Mouse (Mus musculus): Measurements from ENCODE around the gene Gucy2f. TPM values are rescaled to one million over a fixed set of nuclear protein-coding genes. Genes with fewer than 3 reads are reported as not detected.
"Not testable (repeated sequence)": the region's sequence is repeated elsewhere in the genome, so short reads cannot be mapped to it uniquely, and the experiment has no call there.

Gene Gucy2f
- not detected in 2 replicates for polyA plus RNA-seq (2012; rRNA removed)

- TF ChIP-seq CTCF (IDR thresholded peaks at IDR 0.05; ENCODE audit: insufficient read depth, low read length) (no peak), POLR2A (IDR thresholded peaks at IDR 0.05; ENCODE audit: borderline replicate concordance, extremely low read depth, low read depth, low read length) (no peak)
- no peak for DNase-seq
- Histone ChIP-seq H3K4me1 (ENCODE audit: control insufficient read depth, insufficient read depth, low read length) (no peaks in the 10 kb centered on the region), H3K4me3 (replicated peaks; ENCODE audit: extremely low read depth, low read depth, low read length) (no peak within 1 kb of the TSS)
- 47% methylated on average over 5 of the region's 5 CpGs for WGBS
These were observed at the start of gene Gucy2f for GRCm38 (mm10) chrX:142196831-142197230. Gene Gucy2f, minus strand, starts transcription at chrX:142196931.

- DNase-seq: no peak
- no peak for TF ChIP-seq CTCF (IDR thresholded peaks at IDR 0.05; ENCODE audit: insufficient read depth, low read length)
- no peak for TF ChIP-seq POLR2A (IDR thresholded peaks at IDR 0.05; ENCODE audit: borderline replicate concordance, extremely low read depth, low read depth, low read length)
- Histone ChIP-seq H3K4me1 (ENCODE audit: control insufficient read depth, insufficient read depth, low read length) (no peaks in the 10 kb centered on the region), H3K4me3 (replicated peaks; ENCODE audit: extremely low read depth, low read depth, low read length) (no peak overlapping the region)
- 71% methylated on average over 5 of the region's 5 CpGs for WGBS
These were observed 49.1 kb upstream of the Gucy2f start for GRCm38 (mm10) chrX:142245682-142246327.

GRCm38 (mm10) chrX:142237101-142237500 is 40.4 kb upstream of the Gucy2f start:
- WGBS: 36% methylated on average over 2 of the region's 2 CpGs
- TF ChIP-seq POLR2A (IDR thresholded peaks at IDR 0.05; ENCODE audit: borderline replicate concordance, extremely low read depth, low read depth, low read length) (no peak), CTCF (IDR thresholded peaks at IDR 0.05; ENCODE audit: insufficient read depth, low read length) (no peak)
- Histone ChIP-seq H3K4me1 (ENCODE audit: control insufficient read depth, insufficient read depth, low read length) (no peaks in the 10 kb centered on the region), H3K4me3 (replicated peaks; ENCODE audit: extremely low read depth, low read depth, low read length) (no peak overlapping the region)
- DNase-seq: no peak

- H3K4me3 ChIP-seq (replicated peaks; ENCODE audit: extremely low read depth, low read depth, low read length); H3K4me1 ChIP-seq (ENCODE audit: control insufficient read depth, insufficient read depth, low read length); DNase-seq: not testable (repeated sequence)
- WGBS: 96% methylated on average over 1 of the region's 1 CpGs
These were observed 39.4 kb upstream of the Gucy2f start for GRCm38 (mm10) chrX:142236146-142236545.

GRCm38 (mm10) chrX:142228769-142229158 is 32.0 kb upstream of the Gucy2f start:
- TF ChIP-seq POLR2A (IDR thresholded peaks at IDR 0.05; ENCODE audit: borderline replicate concordance, extremely low read depth, low read depth, low read length) (no peak), CTCF (IDR thresholded peaks at IDR 0.05; ENCODE audit: insufficient read depth, low read length) (no peak)
- Histone ChIP-seq H3K4me3 (replicated peaks; ENCODE audit: extremely low read depth, low read depth, low read length) (peak overlapping the region; percentile 52), H3K4me1 (ENCODE audit: control insufficient read depth, insufficient read depth, low read length) (no peaks in the 10 kb centered on the region)
- no peak for DNase-seq
- 42% methylated on average over 7 of the region's 7 CpGs for WGBS

- WGBS: 31% methylated on average over 33 of the region's 42 CpGs
- DNase-seq: peak; percentile 64
- Histone ChIP-seq H3K4me1 (ENCODE audit: control insufficient read depth, insufficient read depth, low read length) (no peaks in the 10 kb centered on the region), H3K4me3 (replicated peaks; ENCODE audit: extremely low read depth, low read depth, low read length) (peak overlapping the region; percentile 78)
- TF ChIP-seq POLR2A (IDR thresholded peaks at IDR 0.05; ENCODE audit: borderline replicate concordance, extremely low read depth, low read depth, low read length) (peak; percentile 16; the same call in 1 of the 2 replicates), CTCF (IDR thresholded peaks at IDR 0.05; ENCODE audit: insufficient read depth, low read length) (no peak)
These were observed 31.5 kb upstream of the Gucy2f start for GRCm38 (mm10) chrX:142228055-142228768.

- TF ChIP-seq POLR2A (IDR thresholded peaks at IDR 0.05; ENCODE audit: borderline replicate concordance, extremely low read depth, low read depth, low read length) (no peak), CTCF (IDR thresholded peaks at IDR 0.05; ENCODE audit: insufficient read depth, low read length) (no peak)
- peak; percentile 34 for DNase-seq
- WGBS: 32% methylated on average over 15 of the region's 15 CpGs
- Histone ChIP-seq H3K4me1 (ENCODE audit: control insufficient read depth, insufficient read depth, low read length) (no peaks in the 10 kb centered on the region), H3K4me3 (replicated peaks; ENCODE audit: extremely low read depth, low read depth, low read length) (peak overlapping the region; percentile 9)
These were observed 30.8 kb upstream of the Gucy2f start for GRCm38 (mm10) chrX:142227398-142228054.

GRCm38 (mm10) chrX:142226542-142226941 is 29.8 kb upstream of the Gucy2f start, which contains the start of gene Nxt2:
Gene Nxt2, plus strand, starts transcription at chrX:142226770.
- DNase-seq: no peak
- no peak for TF ChIP-seq CTCF (IDR thresholded peaks at IDR 0.05; ENCODE audit: insufficient read depth, low read length)
- TF ChIP-seq POLR2A (IDR thresholded peaks at IDR 0.05; ENCODE audit: borderline replicate concordance, extremely low read depth, low read depth, low read length): no peak
- Histone ChIP-seq H3K4me1 (ENCODE audit: control insufficient read depth, insufficient read depth, low read length) (no peaks in the 10 kb centered on the region), H3K4me3 (replicated peaks; ENCODE audit: extremely low read depth, low read depth, low read length) (peak within 1 kb of the TSS; percentile 5)
- WGBS: 78% methylated on average over 14 of the region's 14 CpGs

GRCm38 (mm10) chrX:142200295-142200694 is 3.6 kb upstream of the Gucy2f start:
- DNase-seq: no peak
- TF ChIP-seq CTCF (IDR thresholded peaks at IDR 0.05; ENCODE audit: insufficient read depth, low read length) (peak; percentile 47; the same call in 1 of the 2 replicates), POLR2A (IDR thresholded peaks at IDR 0.05; ENCODE audit: borderline replicate concordance, extremely low read depth, low read depth, low read length) (no peak)
- no peak overlapping the region for H3K4me3 ChIP-seq (replicated peaks; ENCODE audit: extremely low read depth, low read depth, low read length)
- WGBS: 10% methylated on average over 3 of the region's 3 CpGs
- H3K4me1 ChIP-seq (ENCODE audit: control insufficient read depth, insufficient read depth, low read length): no peaks in the 10 kb centered on the region

All from lung, adult 2 months (tissue).